Mouse (Mus musculus): ENCODE data around the gene Pou3f1.
"Not testable (repeated sequence)": the region's sequence is repeated elsewhere in the genome, so short reads cannot be mapped to it uniquely, and the experiment has no call there.

Pou3f1 gene

DNA sequence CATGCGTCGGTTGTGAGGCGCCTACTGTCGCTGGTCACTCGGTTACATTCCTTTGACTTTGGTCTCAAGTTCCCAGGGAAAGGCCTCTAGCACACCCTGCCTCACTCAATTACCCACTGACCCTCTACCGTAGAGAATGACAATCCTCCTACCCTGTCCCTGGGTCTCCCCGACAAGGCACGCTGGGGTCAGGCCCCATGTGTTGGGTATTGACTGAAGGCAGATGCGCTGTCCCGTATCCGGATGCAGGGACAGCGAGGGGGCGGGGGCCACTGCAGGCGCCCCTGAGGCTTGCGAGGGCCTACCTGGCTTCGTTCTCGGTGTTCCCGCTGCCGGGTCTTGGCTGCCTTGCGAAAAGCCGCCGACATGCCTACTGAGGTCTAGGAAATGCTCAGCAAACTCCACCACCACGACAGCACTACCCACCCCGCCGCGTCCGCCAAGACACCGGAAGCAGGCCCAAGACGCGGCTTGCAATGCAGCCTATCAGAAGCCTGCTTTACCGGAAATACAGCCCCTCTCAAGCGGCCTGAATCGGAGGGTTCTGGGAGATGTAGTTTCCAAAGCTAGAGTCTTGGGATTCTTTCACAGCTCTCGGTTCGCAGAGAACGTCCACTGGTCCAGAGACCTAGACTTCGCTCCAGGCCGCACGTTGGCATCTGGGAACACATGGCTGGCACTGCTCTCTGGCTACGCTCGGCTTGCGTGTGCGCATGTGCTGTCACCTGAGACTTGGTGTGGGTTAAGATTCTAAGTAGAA lies 36.7 kb downstream of the Pou3f1 start, which contains the start of gene Utp11:
TSS of gene Utp11 (minus strand) at position 466 of the 760 bp plus-strand sequence.
- peak; percentile 87 for DNase-seq

DNA sequence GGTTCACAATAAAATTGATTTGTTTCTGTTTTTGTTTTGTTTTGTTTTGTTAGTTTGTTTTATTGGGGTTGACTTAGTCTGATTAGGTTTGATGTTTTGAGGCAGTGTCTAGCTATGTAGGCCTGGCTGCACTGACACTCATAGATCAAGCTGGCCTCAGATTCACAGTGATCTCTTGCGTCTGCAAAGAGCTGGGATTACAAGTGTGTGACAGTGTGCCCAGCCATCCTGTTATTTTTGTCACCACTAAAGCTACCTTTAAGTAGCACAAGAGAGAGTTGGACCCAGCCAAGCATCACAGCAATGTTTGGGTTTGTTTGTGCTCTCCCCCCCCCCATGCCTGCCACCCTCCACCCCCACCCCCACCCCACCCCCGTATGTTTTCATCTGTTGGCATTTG lies 38.0 kb downstream of the Pou3f1 start:
- DNase-seq, result no peak

DNA sequence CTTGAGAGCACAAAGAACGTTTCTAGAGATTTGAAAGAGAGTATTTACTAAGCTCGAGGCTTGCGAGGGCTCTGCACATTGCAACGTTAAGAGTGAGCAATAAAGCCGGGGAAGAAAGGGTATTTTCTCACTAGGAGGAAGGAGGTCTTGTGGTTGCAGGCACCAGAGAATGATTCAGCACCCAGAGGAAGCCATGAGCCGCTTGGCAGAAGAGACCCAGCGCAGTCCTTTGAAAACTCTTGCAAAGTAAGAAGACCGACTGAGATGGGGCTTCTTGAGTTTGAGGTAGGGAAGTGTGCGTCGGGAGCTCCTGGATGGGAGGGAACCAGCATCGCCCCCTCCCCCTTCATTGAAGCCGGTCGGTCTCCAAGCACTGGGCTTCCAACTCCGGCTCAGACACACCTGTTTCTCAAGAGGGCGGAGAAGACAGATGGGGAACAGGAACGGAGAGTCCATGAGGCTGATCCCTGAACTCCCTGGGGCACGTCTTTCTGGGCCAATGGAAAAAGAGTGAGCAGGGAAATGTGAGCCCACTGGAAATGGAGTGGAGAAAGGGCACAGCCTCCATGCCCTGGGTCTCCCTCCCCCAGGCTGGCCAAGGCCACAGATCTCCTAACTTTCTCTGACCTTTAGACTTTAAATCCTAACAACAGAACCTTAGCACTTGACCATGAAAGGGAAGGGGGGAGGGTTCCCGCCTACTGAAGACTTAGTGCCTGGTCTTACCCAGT lies 39.3 kb downstream of the Pou3f1 start:
- DNase-seq, result peak; percentile 34

DNA sequence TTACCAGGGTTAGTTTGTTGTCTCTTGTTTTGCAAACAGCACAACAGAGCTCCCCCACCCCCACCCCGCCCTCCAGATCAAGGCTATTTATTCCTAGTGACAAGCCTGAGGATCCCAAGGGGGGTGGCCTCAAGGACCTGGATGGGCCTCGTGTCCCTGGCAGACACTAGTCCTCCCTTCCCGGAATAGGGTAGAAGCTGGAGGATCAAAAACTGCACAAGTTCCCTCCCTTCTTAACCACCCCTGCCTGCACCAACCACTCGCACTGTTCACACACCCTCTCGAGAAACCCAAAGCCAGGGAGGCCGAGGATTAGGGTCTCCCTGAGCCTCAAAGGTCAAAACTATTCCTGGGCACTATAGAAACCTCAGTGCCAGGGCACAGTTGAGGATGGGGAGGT lies 43.2 kb downstream of the Pou3f1 start:
- DNase-seq, result no peak

DNA sequence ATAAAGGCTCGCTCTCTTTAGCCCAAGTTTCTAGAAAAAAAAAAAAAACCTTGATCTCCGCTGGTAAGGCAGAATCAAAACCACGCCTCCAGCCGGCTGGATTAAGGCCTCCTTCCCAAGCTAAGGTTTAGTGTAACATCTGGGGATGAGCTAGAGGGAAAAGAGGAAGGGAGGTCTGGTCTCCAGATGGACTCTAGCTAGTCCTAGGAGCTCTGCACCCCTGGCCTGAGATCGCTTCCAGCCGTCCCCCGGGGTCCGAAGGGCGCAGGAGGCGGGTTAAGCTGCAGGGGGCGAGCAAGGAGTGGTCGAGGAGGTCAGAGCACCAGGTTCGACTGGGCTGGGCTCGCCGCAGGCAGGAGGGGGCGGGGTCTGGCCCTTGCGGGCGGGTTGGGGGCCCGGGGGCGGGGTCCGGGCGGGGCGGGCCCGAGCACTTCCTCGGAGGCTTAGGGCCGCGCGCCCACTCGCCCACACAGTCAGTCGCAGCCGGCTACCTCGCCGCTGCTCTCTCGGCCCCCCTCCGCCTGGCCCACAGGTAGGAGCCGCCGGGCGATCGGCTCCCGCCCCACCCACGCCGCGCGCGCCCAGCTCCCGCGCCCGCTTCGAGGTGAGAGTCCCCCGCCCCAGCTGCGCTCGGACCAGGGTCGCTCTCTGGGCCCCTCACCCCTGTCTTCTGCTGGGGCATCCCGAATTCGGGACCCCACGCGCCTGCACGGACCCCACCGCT lies 43.8 kb downstream of the Pou3f1 start, which contains the start of gene Fhl3:
TSS of gene Fhl3 (plus strand) at position 454 of the 724 bp plus-strand sequence.
- DNase-seq, result peak; percentile 75

DNA sequence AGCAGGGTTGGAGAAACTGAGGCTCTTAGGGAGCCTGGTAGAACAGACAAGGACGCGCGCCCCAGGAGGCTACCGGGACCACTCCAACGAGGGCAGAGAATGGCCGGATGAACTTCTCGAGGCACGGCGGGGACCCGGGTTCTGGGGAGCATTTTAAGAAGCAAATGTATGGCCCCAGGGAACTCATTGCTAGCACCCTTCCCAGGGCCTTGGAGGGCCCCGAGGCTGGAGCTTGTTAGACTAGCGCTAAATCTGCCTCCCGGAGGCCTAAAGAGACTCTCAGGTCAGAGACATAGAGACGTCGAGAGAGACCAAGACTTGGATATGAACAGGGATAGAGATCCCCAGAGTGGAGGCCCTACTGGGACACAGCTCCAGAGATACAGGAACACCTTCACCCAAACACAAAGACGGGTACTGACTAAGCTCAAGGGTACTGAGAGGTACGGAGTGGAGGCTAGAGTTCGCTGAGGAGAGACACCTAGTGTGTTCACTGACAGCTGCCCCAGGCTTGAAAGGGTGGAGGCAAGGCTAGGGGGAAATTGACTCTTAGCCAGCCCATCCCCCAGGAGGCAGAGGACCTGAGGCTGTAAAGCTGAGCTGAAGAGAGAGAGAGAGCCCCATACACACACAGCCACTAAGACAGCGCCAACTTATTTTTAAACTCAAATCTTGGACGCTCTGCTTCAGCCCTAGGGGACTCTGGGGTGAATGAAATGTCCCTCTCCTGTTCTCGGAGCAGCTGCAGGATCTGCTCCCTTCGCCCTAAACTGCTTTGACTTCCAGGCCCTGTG lies 44.6 kb downstream of the Pou3f1 start:
- no peak for DNase-seq

DNA sequence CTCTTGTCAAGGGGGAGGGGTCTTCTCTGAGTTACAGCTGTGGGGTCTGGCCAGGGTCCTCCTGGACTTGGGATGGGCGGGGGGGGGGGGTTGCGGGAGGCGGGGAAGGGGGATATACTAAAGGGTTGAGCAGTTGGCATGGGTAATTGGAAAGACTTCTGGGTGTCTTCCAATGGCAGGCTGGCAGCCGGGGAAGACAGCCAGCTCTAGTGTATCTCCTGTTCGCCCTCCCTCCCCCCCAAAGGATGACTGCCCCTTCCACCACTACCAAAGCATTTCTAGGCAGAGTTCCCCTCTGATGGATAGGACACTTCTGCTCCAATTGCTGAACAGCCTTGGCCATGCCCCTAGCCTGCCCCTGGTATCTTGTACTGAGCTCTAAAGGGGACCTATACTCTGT lies 45.3 kb downstream of the Pou3f1 start:
- no peak for DNase-seq

DNA sequence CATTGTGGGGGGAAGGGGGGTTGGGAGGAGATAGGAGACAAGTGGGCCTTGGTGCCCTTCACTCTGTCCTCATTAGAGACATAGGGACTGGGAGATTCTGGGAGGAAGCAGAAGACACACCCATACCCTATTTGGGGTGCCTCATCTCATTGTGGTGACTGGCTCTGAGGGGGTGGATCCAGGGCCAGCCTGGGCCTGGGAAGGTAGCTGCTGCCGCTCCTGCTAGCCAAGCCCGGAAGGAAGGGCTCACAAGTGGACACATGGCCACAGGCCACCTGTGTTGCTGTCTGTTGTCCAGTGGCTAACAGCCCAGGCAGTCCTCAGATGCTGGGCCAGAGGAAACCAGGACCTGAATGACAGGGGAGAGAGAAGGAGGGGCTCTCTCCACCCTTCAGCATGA lies 46.8 kb downstream of the Pou3f1 start:
- DNase-seq, result no peak

DNA sequence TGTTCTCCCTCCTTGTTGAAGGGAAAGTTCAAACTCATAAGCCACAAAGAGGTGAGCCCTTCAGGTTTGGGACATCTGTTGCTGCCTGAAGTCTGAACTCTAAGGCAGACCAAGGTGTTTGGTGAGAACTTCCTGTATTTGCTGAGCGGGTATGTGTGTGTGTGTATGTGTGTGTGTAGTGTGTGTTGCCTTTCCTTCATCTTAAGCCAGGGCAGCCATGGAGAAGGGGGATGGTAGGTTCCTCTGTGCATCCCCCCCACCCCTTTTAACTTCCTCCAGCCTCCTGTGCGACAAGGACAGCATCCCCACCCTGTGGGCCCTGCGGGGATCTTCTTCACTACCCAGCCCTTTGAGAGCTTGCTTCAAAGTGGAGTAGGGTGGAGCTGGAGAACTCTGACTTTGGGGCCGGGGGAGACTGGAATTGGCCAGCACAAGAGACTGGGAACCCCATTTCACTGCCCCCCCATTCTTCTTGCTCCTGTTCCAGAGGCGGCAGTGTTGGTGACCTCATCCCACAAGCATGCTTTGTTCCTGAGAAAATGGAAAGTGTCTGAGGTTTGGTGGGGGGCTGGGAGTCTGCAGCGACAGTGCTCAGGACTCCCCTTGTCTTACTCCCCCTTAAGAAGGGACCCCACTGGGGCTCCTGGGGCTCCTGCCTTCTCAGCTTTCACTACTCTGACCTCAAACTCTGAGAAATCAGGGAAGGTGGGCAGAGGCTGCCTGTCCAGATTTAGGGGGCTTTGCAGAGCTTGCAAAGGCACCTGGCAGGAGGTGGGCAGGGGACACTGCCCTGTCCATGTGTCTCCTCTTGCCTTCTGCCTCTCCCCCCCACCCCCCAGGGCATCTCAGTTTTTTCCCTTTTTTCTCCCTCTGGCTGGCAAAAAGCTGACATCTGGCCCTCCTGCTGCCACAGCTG lies 47.5 kb downstream of the Pou3f1 start:
- DNase-seq, result no peak

DNA sequence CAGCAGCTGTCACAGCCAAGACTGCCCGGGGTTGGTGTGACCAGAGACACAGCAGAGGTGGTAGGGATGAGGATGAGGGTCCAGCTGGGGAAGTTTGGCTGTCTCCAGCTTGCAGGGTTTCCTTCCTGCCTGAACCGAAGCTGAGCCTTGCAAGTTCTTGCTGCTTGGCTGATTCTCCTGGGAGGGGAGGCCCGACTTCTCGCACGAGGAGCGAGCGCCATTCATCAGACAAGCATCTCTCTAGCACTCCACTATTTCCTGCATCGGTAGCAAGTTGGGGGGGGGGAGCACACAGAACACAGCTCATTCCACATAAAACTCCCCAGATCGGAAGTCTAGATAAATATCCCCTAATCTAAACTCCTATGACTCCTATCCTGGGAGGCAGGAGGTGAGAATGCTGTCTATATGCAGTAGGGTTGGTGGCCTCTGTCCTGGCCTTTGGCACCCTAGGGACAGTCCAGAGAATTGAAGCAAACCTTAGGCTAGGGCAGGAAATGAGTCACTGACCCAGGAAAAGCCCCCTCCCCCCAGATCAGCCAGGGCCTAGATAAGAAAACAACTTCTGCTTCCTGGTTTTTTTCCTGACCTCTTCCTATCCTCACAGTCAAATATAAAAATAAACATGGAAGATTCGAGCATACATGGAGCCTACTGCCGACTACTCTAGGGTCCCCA lies 48.3 kb downstream of the Pou3f1 start:
- DNase-seq, result peak; percentile 31

DNA sequence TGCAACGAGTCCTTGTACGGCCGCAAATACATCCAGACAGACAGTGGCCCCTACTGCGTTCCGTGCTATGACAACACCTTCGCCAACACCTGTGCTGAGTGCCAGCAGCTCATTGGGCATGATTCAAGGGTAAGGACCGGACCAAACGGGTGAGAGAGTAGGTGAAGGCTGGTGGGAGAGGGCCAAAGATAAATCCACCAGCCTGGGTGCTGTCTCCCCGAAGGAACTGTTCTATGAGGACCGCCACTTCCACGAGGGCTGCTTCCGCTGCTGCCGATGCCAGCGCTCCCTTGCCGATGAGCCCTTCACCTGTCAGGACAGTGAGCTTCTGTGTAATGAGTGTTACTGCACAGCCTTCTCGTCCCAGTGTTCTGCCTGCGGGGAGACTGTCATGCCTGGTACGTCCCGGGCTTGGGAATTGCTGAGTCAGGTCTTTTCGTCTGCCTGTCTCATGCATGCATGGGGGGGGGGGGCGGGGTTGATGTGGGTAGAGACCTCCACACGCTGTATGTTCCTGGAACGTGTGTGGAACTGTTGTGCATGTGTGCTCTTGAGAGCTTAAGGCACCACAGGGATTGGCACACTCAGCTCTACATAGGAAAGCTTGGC lies 49.2 kb downstream of the Pou3f1 start:
- no peak for DNase-seq

DNA sequence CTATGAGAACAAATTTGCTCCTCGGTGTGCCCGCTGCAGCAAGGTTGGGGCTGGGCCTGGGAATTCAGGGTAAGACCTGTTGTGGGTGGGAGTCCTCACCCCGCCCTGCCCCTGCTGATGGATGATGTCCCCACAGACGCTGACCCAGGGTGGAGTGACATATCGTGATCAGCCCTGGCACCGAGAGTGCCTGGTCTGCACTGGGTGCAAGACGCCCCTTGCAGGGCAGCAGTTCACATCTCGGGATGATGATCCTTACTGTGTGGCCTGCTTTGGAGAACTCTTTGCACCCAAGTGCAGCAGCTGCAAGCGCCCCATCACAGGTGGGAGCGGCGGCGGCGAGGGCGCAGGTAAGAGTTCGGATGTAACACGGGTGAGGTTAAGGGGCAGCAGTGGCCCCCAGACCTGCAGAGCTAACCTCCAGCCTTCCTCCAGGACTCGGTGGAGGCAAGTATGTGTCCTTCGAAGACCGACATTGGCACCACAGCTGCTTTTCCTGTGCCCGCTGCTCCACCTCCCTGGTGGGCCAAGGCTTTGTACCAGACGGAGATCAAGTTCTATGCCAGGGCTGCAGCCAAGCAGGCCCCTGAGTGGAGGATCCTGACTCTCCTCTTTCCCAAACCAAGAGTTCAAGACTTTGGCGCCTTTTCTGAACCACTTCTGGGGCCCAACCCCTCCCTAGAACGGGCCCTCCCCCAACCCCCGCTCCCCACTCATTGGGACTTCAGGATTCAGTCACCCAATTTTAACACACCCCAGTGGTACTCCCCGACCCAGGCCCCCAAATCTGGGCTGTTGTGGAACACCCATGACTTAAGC lies 51.0 kb downstream of the Pou3f1 start:
- DNase-seq, result not testable (repeated sequence)

DNA sequence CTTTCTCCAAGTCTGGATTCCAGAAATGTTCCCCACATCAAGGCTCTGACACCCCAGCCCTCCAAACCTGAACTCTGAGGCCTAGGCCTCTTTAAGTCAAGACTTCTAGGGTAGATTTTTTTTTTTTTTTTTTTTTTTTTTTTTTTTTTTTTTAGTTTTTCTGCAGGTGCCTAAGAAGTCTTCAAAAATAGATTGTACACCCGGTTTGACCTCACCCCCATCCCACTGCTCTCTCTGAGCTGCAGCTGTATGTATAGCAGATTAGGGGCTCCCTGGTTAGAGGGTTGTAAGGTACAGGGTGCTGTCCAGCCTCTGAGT lies 51.6 kb downstream of the Pou3f1 start:
- not testable (repeated sequence) for DNase-seq

DNA sequence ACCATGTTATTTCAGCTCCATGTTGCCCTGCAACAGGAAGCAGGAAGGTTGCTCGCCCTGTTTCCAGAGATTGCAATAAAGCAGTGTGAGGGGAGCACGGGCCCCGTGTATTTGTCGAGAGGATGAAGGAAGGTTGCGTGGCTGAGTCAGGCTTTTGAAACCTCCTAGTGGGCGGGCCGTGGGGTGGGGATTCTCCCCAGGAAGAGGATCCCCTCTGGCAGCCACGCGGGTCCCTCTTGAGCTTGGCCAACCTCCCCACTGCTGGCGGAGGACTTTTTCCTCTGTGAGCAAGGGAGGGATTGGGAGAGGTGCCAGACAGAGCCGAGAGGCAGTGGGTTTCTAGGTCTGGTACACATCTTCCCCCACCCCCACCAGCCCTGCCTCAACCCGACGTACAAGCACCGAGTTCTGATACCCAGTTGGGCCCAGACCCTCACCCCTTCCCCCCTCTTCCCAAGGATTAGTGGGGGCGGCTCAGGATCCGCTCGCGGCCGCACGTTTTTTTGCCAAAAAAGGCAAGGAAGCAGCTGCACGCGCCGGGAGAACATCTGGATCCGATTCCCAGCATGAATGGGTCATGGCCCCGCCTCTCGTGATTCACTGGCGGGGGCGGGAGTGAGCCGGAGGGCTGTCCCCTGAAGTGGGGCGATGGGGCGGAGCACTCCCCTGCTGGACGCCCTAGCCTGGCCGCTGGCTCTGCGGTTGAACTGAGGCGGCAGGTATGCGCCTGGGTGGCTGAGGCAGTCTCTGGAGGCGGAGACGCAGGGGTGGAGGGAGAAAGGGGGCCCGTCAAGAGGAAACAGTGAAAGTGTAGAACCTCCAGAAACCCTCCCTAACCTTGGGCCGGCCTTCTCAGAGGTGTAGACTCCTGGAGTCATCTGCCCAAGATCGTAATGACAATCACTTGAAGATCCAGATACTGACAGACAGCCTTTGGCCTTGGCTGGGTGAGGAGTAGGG lies 52.2 kb downstream of the Pou3f1 start:
- DNase-seq, result peak; percentile 88

DNA sequence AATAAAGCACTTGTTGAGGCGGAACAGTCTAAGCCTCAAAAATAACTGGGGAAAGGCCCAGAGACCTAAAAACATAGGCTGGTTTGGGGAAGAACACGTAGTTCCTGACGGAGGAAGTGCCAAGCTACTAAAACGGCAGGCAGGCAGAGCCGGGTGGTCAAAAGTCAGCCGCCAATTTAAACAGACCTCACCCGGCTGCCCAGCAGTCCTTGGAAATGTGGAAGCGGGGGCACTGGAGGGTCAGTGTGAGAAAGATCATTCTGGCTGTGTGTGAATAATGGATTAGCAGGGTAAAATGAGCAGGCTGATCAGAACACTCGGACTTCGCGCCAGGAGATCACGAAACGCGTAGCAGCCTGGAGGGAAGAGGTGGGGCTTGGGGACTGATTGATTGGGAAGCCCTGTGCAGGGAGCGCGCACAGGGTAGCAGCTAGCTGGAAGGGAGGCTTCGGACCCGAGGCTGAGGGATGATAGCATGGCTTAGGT lies 53.4 kb downstream of the Pou3f1 start:
- peak; percentile 62 for DNase-seq

Data from kidney, adult 18-20 months (tissue).